Mouse (Mus musculus): ENCODE measurements around the gene Lca5.

Gene Lca5

DNA sequence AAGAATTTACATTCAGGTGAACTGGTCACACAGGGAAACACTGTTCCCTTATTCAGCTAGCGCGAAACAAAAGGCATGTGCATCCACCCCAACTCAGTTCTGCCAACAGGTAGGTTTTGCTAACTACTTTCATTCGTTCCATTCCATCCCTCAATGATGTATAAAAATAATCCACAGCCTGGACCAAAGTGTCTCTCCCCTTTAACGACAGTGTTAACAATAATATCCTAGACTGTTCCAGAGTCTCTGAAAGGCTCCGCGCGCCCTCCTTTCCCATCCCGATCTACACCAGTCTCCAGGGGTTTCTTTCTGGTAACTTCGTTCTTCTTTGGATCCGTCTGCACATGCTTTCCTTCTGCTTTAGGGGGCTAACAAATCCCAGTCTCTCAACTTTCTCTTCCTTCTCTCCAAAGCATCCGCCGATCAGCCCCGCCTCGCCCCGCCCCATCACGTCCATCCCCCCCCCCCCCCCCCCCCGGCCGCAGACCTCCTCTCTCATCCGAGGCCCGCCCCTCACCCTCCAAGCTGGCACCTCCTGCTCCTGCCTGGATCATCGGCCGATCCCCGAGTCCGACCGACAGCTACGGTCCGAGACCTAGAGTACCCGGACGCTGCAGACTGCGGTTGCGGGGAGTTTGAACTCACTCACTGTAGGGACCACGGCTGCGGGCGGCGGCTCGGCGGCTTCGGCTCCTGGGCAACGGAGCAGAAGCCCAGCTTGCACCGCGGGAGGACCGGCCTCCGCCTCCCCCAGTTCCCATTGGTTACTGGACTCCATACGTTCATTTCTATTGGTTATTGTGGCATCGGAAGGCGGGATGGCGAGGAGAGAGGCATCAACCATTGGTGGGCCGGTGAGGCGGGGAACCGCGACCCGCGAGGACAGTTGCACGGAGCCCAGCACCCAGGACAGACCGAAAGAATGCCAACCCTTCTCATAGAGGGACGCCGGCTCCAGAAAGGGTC lies at the start of gene Lca5:
TSS of gene Lca5 (minus strand) at position 736 of the 966 bp plus-strand sequence.
- in situ Hi-C loops (cut with MboI, MseI) = no loop called here

DNA sequence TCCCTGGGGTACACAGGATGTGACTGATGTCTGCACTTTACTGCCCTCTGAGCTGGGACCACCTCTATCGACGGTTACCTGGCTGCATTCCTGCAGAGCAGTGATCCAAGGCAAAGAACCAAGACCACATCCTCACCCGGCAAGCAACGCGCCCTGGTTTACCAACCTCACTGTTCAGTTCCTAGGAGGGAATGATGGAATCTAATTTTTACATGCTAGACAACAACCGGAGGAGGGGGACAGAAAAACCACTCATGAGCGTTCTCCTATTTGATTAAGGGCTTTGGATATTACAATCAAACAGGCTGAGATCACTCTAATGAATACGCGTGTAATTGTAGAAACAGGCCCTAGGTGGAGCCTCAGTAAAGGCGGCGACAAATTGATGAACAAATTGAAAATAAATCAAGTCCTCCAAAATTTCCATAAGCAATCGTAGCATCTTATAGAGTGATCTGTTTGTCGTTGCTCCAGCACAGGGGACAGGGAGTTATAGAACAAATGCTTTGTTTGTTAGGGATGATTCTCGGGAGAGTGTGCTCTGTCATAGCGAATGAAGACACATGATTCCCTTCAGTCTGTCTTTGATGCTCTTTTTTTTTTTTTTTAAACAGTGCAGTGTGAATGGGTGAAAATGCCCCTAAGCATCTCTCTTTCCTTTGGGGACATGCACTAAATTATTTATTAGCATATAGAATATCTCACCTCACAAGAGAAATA lies 47.7 kb upstream of the Lca5 start:
- in situ Hi-C loops (cut with MboI, MseI) = no loop called here

DNA sequence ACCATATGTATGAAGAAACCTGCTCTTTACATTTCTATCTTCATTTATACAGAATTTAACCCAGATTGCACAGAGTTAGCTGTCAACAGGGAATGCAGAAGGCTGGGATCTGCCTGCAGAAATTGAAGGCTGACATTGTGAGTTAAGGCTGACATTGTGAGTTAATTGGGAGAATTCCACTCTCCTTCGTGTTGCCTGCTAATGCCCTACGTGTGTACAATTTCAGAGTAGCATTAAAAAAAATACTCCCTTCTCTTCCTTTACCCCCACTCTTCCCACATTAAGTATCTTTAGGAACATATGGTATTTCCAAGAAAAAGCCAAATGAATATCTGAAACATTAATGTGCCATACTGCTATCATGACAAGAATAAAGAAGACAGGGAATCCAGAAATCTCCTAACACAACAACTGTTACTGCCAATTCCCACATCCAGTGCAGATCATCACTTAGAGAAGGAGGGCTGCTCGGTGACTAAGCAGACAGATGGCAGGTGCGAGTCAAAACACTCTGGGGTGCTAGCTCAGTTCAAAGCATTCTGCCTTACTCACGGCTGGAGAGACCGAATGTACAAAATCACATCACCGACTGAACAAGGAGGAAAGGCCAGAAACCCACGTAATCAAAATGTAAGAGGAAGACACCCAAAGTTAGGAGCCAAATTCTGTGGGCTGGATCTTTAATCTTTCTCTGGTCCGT lies 47.0 kb upstream of the Lca5 start:
- in situ Hi-C loops (cut with MboI, MseI) = no loop called here

DNA sequence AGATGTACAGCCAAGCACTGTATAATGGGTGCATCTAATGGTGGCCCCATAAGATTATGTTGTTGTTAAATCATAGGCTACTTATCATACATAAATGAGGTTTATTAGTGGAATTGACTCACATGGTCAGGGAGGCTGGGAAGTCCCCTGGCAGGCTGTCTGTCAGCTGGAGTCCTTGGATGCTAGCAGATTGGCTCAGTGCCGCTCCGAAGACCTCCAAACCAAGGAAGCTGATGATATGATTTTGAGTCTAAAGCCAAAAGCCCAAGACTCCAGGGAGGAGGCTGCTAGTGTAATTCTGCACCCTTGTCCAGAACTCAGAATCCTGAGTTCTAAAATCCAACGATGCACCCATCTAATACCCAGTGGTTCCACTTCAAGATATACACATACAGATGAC lies 45.0 kb upstream of the Lca5 start:
- in situ Hi-C loops (cut with MboI, MseI) = no loop called here

DNA sequence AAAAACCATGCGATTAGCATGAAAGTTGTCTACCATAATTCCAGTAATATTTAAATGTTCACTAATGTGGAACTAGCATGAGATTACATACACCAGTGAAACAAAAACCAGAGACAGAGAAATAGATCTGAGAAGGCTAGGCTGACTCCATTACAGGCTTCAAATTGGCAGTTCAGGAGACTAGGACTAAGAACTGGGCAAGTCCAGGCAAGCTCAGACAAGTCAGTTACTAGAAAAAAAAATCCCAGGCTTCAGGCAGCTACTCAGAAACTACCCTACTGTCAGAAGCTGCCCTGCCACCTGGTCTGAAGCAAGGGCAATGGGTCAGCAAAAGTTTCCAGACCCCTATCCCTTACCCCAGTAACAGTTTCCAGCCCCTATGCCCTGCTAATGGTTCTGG lies 44.4 kb upstream of the Lca5 start:
- in situ Hi-C loops (cut with MboI, MseI) = no loop called here

DNA sequence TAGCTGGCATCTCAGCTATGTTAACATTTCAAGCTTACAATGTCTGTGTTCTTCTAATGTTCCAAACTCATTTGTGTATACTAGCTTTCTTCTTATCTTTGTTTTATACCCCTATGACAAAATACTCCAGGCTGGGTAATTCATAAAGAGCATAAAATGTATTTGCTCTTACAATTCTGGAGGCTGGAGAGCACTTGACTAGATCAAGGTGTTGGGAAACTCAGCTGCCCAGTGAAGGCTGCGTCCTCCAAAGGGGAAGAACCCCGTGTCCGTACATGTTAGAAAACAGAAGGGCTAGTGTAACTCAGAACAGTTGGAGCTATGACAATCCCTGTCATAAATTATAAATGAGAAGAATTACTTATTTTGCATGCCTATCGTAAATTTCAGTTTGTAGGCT lies 42.5 kb upstream of the Lca5 start:
- in situ Hi-C loops (cut with MboI, MseI) = no loop called here

DNA sequence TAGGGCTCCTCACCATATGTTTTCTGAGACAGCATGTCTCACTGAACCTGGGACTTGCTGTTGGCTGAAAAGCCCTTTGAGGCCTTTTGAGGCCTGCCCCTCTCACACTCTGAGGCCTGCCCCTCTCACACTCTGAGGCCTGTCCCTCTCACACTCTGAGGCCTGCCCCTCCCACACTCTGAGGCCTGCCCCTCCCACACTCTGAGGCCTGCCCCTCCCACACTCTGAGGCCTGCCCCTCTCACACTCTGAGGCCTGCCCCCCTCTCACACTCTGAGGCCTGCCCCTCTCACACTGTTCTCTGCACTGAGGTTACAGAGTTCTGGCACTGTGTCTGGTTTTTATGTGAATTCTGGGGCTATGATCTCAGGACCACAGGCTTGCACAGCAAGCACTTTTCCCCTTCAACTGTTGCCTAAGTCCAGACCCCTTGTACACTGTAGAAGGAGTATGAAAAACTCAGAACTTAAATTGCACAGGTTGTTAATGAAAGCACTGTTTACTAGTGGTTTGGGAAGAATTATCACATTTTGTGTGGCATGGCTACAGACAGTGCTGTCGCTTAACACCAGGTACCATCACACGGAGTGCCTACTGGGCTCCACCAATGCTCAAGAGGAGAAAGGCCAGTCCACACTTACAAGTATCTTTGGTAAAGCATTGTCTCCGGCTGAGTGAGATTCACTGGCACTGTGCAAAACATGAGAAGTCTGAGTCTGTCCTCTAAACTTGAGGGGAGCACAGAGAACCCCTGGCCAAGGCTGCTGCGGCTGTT lies 41.4 kb upstream of the Lca5 start:
- in situ Hi-C loops (cut with MboI, MseI) = no loop called here

DNA sequence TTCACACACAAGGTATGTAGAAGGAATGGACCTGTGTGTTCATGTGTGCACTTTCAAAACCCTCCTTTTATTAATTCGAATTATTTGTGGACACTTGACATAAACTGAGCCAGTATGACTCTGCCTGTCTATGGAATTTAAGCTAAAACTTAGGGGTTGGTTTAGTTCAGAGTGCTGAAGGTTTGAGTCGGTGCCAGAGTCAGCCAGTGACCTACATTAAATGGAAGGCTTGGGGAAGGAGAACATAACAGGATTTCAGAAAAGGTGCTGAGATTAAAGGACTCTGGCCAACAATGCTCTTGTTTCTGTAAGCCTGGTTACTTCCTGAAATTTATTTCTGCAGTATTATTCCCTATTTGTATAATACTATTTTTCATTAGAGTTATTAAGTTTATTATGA lies 28.9 kb upstream of the Lca5 start:
- in situ Hi-C loops (cut with MboI, MseI) = no loop called here

DNA sequence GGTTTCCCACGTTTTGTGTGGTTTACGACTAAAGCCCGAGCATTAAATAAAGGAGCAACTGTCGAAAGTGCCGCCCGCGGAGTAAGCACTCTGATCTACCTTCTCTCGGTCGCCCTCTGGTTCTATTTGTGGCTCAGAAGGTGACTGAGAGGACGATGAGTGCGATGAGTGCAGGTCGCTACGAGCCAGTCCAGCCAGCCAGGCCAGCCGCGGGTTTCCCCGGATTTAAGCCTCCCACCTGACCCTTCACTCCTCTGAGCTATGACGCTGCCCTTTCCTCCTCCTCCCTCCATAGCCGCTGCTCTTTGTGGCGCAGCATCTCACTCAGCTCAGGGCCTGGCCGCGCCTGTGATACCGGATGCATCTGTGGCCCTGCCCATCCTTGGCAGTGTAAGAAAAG lies 6.8 kb upstream of the Lca5 start:
- in situ Hi-C loops (cut with MboI, MseI) = no loop called here

DNA sequence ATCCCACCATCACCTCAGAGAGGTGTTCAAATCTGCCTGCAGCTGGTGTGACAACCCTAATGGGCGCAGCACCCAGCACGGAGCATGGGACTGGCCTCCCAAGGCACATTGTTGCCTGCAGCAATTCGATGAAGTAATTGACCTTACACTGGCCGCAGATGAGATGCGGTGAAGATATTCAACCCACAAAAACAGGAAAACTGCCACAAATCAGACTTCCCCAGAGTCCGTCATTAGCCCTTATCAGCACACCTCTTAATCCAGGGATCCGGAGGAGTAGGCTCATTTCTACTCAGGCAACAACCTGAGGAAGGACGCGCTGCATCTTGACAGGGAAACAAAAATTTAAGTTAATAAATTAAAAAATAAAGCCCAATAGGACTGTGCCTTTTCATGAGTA lies 6.2 kb upstream of the Lca5 start:
- in situ Hi-C loops (cut with MboI, MseI) = no loop called here

DNA sequence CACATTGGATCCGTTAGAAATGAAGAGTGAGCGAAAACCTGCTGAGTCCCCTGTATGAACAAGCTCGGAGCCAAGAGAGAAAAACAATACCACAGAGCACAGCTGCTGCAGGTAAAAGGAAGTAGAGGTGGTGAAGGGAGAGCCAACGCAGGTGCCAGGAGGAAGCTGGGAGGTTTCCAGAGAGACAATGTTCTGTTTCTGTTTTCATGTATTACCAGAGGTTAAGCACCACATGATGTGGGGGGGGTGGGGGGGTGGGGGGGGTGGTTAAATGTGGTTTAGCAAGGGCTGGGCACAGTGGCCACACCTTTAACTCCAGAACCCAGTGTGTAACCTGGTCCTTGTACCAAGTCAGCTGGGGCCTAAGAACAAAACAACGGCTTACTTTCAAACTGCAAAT lies 3.3 kb downstream of the Lca5 start:
- in situ Hi-C loops (cut with MboI, MseI) = no loop called here

DNA sequence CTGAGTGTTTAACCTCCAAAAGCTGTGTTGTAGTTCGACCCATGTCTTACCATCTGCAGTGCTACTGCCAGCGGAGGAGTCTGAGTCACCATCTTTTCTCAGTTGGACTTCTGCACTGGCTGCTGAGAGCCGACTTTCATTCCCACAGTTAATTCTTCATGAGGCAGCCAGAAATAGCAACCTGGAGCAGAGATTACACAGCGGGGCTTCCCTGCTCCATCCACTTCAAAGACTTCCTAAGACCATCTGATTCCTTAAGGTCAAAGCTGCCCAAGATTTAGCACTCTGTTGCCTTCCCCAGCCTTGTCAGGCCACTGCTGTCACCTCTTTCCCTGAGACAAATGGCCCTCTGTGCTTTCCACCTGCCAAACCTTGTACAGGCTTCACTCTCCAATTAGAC lies 6.4 kb downstream of the Lca5 start:
- in situ Hi-C loops (cut with MboI, MseI) = no loop called here

DNA sequence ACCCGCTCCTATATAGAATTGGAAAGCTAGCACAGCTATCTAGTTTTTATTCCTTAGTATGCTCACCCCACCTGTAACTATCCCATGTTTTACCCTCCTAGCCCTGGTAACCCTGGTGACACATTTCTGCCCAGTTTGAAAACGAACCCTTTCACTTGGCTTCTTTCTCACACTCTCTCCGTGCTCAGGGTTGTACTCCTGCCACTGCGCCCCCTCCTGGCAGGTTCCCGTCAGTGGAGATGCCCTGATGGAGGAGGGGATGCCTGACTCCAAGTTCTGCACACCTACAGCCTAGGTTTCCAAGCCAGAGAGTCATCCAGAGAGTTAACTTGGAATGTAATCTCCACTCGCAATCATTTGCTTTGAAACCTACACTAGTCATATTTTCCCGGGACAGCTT lies 7.3 kb downstream of the Lca5 start:
- in situ Hi-C loops (cut with MboI, MseI) = no loop called here

DNA sequence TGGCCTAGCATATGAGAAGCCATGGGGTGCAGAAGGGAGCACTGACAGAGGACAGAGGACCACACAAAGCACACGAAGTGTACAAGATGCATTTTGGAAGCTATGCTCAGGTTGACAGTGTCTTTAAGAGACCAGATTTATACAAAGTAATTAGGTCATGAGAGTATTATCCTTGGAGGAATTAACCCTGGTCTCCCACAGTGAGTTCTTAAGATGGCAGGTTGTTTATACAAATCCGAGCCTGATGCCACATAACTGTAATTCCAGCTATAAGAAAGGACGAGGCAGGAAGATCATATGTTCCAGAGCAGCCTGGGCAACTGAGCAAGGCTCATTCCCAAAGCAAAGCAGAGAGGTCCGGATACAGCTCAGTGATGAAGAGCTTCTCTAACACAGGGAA lies 13.0 kb downstream of the Lca5 start:
- in situ Hi-C loops (cut with MboI, MseI) = no loop called here

DNA sequence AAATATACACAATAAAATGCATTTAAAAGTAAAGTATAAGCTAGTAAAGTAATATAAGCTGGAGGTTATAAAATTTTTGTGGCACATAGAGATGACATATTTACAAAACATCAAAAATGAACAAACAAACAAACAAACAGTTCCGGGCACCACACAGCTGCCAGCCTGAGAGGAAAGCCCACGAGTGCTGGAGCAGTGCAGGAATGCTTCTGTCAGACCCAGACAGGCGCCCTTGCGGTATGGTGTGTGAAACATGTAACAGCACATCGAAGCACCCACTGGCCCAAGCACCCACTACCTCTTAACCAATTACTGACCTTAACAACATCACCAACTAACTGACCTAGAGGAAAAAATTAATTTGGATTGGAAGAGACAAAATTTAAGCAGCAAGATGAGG lies 22.0 kb downstream of the Lca5 start:
- in situ Hi-C loops (cut with MboI, MseI) = no loop called here

DNA sequence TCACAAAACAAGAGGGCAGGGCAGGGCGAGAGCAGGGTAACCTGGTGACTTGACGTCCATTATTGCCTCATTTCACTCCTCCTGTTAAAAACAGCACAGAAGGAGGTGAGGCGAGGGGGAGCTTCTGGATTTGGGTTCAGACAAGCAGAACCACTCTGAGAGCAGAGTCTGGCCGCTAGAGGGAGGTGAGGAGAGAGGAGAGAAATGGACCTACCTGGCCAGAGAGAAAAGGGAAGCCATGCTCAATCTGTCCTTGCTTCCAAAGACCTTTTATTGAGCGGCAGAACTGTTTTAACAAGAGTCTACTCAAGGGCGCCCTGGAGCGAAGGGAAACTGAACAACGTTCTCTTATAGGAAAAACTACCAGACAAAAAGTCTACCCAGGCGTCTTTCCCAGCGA lies 27.9 kb downstream of the Lca5 start:
- in situ Hi-C loops (cut with MboI, MseI) = no loop called here

DNA sequence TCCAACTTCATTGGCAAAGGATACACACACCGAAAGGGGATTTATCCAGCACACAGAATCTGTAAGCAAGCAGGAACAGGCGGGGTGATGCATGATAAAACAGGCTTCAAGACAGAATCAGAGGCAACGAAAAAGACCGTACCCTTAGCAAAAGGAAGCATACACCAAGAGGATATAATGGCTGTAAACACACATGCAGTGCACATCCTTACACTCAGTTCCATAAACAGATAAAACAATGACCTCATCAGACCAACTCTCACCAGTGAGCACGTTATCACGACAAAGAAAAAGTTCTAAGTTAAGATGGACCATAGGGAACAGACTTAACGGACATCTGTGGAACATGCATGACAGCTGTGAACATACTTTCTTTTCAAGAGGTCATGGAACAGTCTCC lies 35.8 kb downstream of the Lca5 start:
- in situ Hi-C loops (cut with MboI, MseI) = no loop called here

DNA sequence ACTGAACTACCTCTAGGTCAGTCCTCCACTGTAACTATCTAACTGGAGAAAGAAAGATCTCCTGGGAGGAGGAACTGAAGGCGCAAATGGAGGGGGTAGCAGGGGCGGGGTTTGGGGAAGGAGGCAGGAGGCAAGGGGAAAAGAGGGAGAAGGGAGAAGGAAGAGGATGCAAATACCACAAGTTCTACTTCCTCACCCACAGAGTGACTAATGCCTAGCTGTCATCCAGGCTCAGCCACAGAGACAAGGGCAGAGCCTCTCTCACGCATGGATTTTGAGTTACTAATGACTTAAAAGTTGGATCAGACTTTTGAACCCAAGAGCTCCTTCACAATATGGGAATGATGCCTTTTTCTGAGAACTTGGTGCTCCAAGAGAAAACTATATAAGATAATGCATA lies 40.1 kb downstream of the Lca5 start:
- in situ Hi-C loops (cut with MboI, MseI) = no loop called here

DNA sequence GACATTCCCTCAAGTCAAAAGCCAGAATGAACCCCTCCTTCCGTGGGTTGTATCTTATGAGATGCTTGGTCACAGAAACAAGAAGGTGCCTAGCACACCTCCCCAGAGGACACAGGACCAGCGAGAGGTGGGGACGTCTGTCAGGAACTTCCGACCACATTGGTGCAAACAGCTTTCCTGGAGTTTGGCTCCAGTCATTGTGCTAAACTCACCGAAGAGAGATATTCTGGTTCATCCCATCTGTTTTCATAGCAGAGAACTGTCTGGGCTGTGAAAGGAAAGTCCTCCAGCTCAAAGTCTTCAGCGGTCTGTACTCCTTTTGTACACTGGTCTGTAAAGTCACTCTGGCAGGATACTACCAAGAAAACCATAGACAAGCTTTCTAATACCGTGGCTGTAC lies 41.5 kb downstream of the Lca5 start:
- in situ Hi-C loops (cut with MboI, MseI) = no loop called here

DNA sequence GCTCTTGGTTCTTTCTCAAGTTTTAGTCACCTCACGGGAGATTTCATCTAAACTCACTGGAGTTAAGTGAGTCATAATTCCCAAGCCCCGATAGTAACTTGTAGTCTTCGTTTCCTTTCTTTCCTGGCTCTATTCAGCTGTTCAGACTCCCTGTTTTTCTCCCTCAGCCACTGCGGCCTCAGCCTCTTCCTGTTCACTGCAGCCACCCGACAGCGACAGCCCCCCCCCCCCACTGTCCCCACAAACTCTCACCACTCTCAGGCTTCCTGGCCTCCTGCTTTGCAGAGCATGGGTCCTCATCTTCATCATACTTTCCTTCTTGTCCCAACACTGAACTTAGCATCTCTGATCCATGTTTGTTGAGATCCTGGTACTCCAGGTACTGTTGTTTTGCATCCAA lies 42.7 kb downstream of the Lca5 start:
- in situ Hi-C loops (cut with MboI, MseI) = no loop called here

DNA sequence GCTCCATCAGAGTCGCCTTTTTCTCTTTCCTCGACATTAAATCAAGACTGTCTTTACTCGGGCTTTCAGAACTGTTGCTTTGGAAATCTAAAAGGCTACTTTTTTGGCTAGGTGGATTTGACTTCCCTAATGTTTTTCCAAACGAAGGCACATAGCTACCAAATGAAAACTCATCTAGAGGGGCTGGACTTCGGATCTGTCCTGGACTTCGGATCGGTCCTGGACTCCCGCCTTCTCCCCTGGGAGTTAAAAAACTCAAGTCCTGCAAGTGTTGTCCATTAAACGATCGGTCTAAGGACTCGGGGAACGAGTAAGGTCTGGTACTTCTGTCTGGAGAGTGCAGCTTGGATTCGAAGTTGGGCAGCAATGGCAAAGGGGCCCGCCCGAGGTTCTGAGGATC lies 45.5 kb downstream of the Lca5 start:
- in situ Hi-C loops (cut with MboI, MseI) = no loop called here

DNA sequence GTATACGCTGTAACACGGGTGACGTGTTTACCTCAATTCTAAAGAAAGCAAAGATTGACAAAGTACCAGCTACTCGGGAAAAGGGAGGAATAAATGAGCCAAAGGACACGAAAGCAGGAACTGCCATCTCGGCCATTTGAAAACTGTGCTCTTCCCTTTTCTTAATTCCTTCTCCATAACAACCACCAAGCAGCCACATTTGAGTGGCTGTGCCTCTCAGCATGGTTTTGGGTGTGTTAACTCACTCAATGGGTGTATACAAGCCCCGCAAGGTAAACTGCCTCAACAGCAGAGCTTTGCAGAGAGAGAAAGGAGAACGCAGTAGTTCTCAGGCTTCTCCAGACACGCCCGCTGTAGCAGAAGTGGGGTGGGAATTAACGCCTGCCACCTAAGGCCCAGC lies 48.9 kb downstream of the Lca5 start:
- in situ Hi-C loops (cut with MboI, MseI) = no loop called here

Data from T-helper 17 cell (primary cell).